In the genomic region with DNA sequence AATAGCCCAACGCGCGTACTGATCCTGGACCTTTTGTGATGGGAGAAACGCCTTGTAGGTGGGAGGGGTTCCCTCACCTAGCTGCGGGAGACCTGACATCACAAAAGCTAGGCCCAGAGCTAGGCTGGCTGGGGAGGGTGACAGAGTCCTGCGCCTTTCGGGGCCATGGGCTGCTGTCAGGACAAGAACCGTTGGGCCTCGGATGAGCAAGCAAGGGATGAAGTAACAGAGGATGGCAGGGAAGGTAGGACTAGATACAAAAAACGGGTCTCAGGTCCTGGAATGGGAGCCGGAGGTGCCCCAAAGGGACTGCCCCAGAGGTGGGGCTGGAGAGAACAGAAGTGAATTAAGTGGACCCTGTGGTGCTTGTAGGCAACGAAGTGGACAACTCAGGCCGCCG, we compare ENCODE assay signal across 9 mouse cellular contexts. TPM values are rescaled to one million over a fixed set of nuclear protein-coding genes. Genes with fewer than 3 reads are reported as not detected.
A peak's percentile ranks its signal among the peaks of the same experiment; 100 is the strongest.
DNase-seq lines count a peak whose midpoint lies in the region; ATAC-seq and TF ChIP-seq lines count a peak whose summit lies in the region.
"Had no signal": no experiment of that assay in that cellular context is flagged by ENCODE, and none has a peak within 500 bp of the region (broad histone marks: within the 10 kb centered on the region; RNA-seq: fewer than 3 reads in every experiment).

A gene (plus strand): TSS at position 116 of the 400 bp plus-strand sequence.

- no peak for ATAC-seq in heart, embryonic 11.5 days (replicated peaks; ENCODE audit: insufficient number of reproducible peaks, low FRiP score, low TSS enrichment)
- ATAC-seq in heart, embryonic 13.5 days (ENCODE audit: extremely low read depth, insufficient number of reproducible peaks, low FRiP score, low TSS enrichment), result no peak
- no peak for ATAC-seq in liver, embryonic 15.5 days (ENCODE audit: insufficient read depth)
- no peak for ATAC-seq in inflammation-experienced regulatory T-cells, adult 6 months

- peaks cover 12% of the 10 kb centered on the region for H3K4me1 ChIP-seq in heart, embryonic 11.5 days (ENCODE audit: control insufficient read depth, insufficient read depth, low read length)
- peaks cover 5 to 7% of the 10 kb centered on the region in 2 experiments for H3K4me1 ChIP-seq in MEL (ENCODE audit: control insufficient read depth in 1 of 2, insufficient read depth in 2 of 2, low read length in 2 of 2)
- peaks cover 30% of the 10 kb centered on the region for H3K4me1 ChIP-seq in heart, embryonic 13.5 days
- H3K4me1 ChIP-seq in liver, embryonic 15.5 days (replicated peaks), result peaks cover 32% of the 10 kb centered on the region

- DNase-seq in heart, postnatal 10 days, result no peak
- no peak for DNase-seq in MEL (ENCODE audit: low read depth, low spot score)
- peak; percentile 61 for DNase-seq in yolk sac, embryonic 10.5 days (ENCODE audit: low spot score)
- DNase-seq in layer of hippocampus, adult 9-10 months (ENCODE audit: low spot score), result no peak

- intact Hi-C loops in heart, postnatal 10 days (cut with DNase I), result no loop called here

- TF ChIP-seq EP300 in MEL (IDR thresholded peaks at IDR 0.05; ENCODE audit: low read depth in 1 of 2, low read length in 2 of 2), result no peak

- H3K9me3 ChIP-seq in heart, embryonic 11.5 days (replicated peaks; ENCODE audit: control insufficient read depth, low read length), result no peaks in the 10 kb centered on the region
- H3K9me3 ChIP-seq in MEL (replicated peaks; ENCODE audit: insufficient read depth, low read length), result no peaks in the 10 kb centered on the region
- H3K9me3 ChIP-seq in heart, embryonic 13.5 days, result no peaks in the 10 kb centered on the region
- H3K9me3 ChIP-seq in liver, embryonic 15.5 days (replicated peaks), result no peaks in the 10 kb centered on the region

- peak within 1 kb of the TSS; percentile 97 for H3K27ac ChIP-seq in heart, embryonic 11.5 days (ENCODE audit: low read depth, low read length)
- peak within 1 kb of the TSS; percentile 89 for H3K27ac ChIP-seq in MEL (ENCODE audit: control insufficient read depth, low read depth, low read length)
- peak within 1 kb of the TSS; percentile 98 for H3K27ac ChIP-seq in heart, embryonic 13.5 days (replicated peaks)
- H3K27ac ChIP-seq in liver, embryonic 15.5 days (replicated peaks), result peak within 1 kb of the TSS; percentile 95

- peaks cover 34% of the 10 kb centered on the region for H3K36me3 ChIP-seq in heart, embryonic 11.5 days (ENCODE audit: control insufficient read depth, insufficient read depth, low read length)
- H3K36me3 ChIP-seq in MEL (ENCODE audit: control insufficient read depth in 1 of 2, insufficient read depth in 2 of 2, low read length in 2 of 2), result peaks cover 11 to 18% of the 10 kb centered on the region in 2 experiments
- peaks cover 63% of the 10 kb centered on the region for H3K36me3 ChIP-seq in heart, embryonic 13.5 days
- H3K36me3 ChIP-seq in liver, embryonic 15.5 days (replicated peaks), result peaks cover 63% of the 10 kb centered on the region

- TF ChIP-seq POLR2A in MEL (IDR thresholded peaks at IDR 0.05; ENCODE audit: control insufficient read depth in 1 of 2, insufficient read depth in 1 of 2, low read depth in 1 of 2, low read length in 2 of 2, poor library complexity in 1 of 2), result no peak

- H3K9ac ChIP-seq in heart, embryonic 11.5 days (ENCODE audit: low read depth, low read length), result peak within 1 kb of the TSS; percentile 91
- peak within 1 kb of the TSS; percentile 84 for H3K9ac ChIP-seq in MEL (ENCODE audit: control insufficient read depth, low read depth, low read length, poor library complexity, severe bottlenecking)
- peak within 1 kb of the TSS; percentile 97 for H3K9ac ChIP-seq in heart, embryonic 13.5 days
- peak within 1 kb of the TSS; percentile 94 for H3K9ac ChIP-seq in liver, embryonic 15.5 days

- no peaks in the 10 kb centered on the region for H3K27me3 ChIP-seq in heart, embryonic 11.5 days (ENCODE audit: control insufficient read depth, insufficient read depth, low read length)
- no peaks in the 10 kb centered on the region for H3K27me3 ChIP-seq in MEL (ENCODE audit: control insufficient read depth in 1 of 2, insufficient read depth in 2 of 2, low read length in 2 of 2)
- H3K27me3 ChIP-seq in heart, embryonic 13.5 days (replicated peaks), result no peaks in the 10 kb centered on the region
- H3K27me3 ChIP-seq in liver, embryonic 15.5 days, result no peaks in the 10 kb centered on the region

- WGBS in heart, embryonic 11.5 days (ENCODE audit: insufficient replicate concordance), result 70% methylated on average over 14 of the region's 14 CpGs
- 67% methylated on average over 14 of the region's 14 CpGs for WGBS in heart, embryonic 13.5 days
- WGBS in liver, embryonic 15.5 days (ENCODE audit: insufficient replicate concordance), result 72% methylated on average over 14 of the region's 14 CpGs

- no peak for TF ChIP-seq CTCF in MEL (IDR thresholded peaks at IDR 0.05 in 2 of 3, conservative IDR thresholded peaks at IDR 0.05 in 1 of 3; ENCODE audit: control insufficient read depth in 1 of 3, insufficient read depth in 1 of 3, low read depth in 2 of 3, low read length in 3 of 3, poor library complexity in 1 of 3, severe bottlenecking in 1 of 3)

- peak within 1 kb of the TSS; percentile 98 for H3K4me3 ChIP-seq in heart, embryonic 11.5 days (ENCODE audit: low read depth, low read length)
- H3K4me3 ChIP-seq in MEL (ENCODE audit: control insufficient read depth in 1 of 2, insufficient read depth in 1 of 2, low read depth in 2 of 2, low read length in 2 of 2), result peak within 1 kb of the TSS; percentile 82 to 87
- H3K4me3 ChIP-seq in heart, embryonic 13.5 days, result peak within 1 kb of the TSS; percentile 98
- H3K4me3 ChIP-seq in liver, embryonic 15.5 days (replicated peaks), result peak within 1 kb of the TSS; percentile 88

- H3K4me2 ChIP-seq in heart, embryonic 11.5 days, result peak within 1 kb of the TSS; percentile 88
- peak within 1 kb of the TSS; percentile 100 for H3K4me2 ChIP-seq in heart, embryonic 13.5 days
- H3K4me2 ChIP-seq in liver, embryonic 15.5 days, result peak within 1 kb of the TSS; percentile 83

- no peak for TF ChIP-seq RAD21 in MEL (IDR thresholded peaks at IDR 0.05; ENCODE audit: low read depth, low read length)

- peaks cover 29% of the 10 kb centered on the region for H3K79me2 ChIP-seq in MEL (ENCODE audit: control insufficient read depth, insufficient read depth, low read length, poor library complexity)

TF ChIP-seq in MEL, 35 proteins besides CTCF, POLR2A, EP300 and RAD21:
- TF ChIP-seq MYC (IDR thresholded peaks at IDR 0.05; ENCODE audit: low read depth, low read length) (no peak), RCOR1 (IDR thresholded peaks at IDR 0.05; ENCODE audit: low read depth, low read length) (no peak), POLR2AphosphoS5 (IDR thresholded peaks at IDR 0.05; ENCODE audit: borderline replicate concordance, low read depth, low read length) (no peak), ZMIZ1 (IDR thresholded peaks at IDR 0.05; ENCODE audit: low read depth, low read length) (0 out of 2 replicates have a peak, but pooled peaks have one; percentile 6), TAL1 (IDR thresholded peaks at IDR 0.05; ENCODE audit: low read length) (no peak)

RNA-seq across cellular contexts. Expression of the gene that starts here (rescaled TPM):
- polyA plus RNA-seq in heart, embryonic 11.5 days (2014; fragmentation: Nextera tagmentation; extraction: Ambion mirVana), result 0.99 and 2.2 TPM in 2 replicates
- not detected for total RNA-seq in heart, postnatal 10 days (2021)
- total RNA-seq in MEL (2012; rRNA removed), result 3.0 and 3.3 TPM in 2 replicates
- 1 to 10 TPM in 1 of 2 experiments, not detected in 1; 4.3 TPM for polyA plus RNA-seq in MEL (2012; ENCODE audit: insufficient read depth in 1 of 2, insufficient read length in 2 of 2, low read depth in 1 of 2, low replicate concordance in 2 of 2, missing spikeins in 1 of 2)
- 1.3 and 1.4 TPM in 2 replicates for polyA plus RNA-seq in heart, embryonic 13.5 days (2015; fragmentation: Nextera tagmentation; extraction: Ambion mirVana)
- 0.43 and 0.62 TPM in 2 replicates for polyA plus RNA-seq in liver, embryonic 15.5 days (2015; fragmentation: Nextera tagmentation; extraction: Ambion mirVana)
- polyA plus RNA-seq in inflammation-experienced regulatory T-cells, adult 6 months (2017; shearing (Covaris generic)), result 1 to 10 TPM in 1 of 3 experiments, not detected in 2; 1.8 TPM
- polyA plus RNA-seq: large intestine, adult 2 months had no signal
